Mouse (Mus musculus) cerebellum, adult 2 months (tissue): ENCODE data around the gene Meioc. TPM values are rescaled to one million over a fixed set of nuclear protein-coding genes. Genes with fewer than 3 reads are reported as not detected.

Source experiments
- DNase-seq, 2 experiments: peaks; one replicate each; pipeline ENCODE4 v3.0.0; 2021
- H3K27ac ChIP-seq: fragments of 200-500 bp; 2 replicates; pipeline ENCODE4 v1.5.1; 2012; ENCODE audit warnings: low read length, control low read depth, inconsistent platforms; ENCODE audit not compliant: insufficient read depth
- H3K27me3 ChIP-seq: fragments of 200-500 bp; 2 replicates; pipeline ENCODE4 v1.6.1; 2012; ENCODE audit warnings: inconsistent platforms, mild to moderate bottlenecking, low read length, moderate library complexity; ENCODE audit not compliant: control insufficient read depth, insufficient read depth
- H3K4me1 ChIP-seq: fragments of 200-500 bp; 2 replicates; pipeline ENCODE4 v1.6.1; 2011; ENCODE audit warnings: low read length; ENCODE audit not compliant: control insufficient read depth, insufficient read depth
- H3K4me3 ChIP-seq: fragments of 200-500 bp; replicated peaks from 2 replicates; pipeline ENCODE3; 2011; ENCODE audit warnings: mild to moderate bottlenecking, low read depth, low read length, control low read depth; ENCODE audit not compliant: insufficient read depth
- CTCF ChIP-seq: fragments of 200-500 bp; IDR thresholded peaks from 2 replicates; pipeline ENCODE4 v1.5.1; 2011; ENCODE audit warnings: low read depth, mild to moderate bottlenecking, control low read depth, low read length, moderate library complexity, borderline replicate concordance; ENCODE audit not compliant: insufficient read depth
- POLR2A ChIP-seq: fragments of 200-500 bp; IDR thresholded peaks from 2 replicates; pipeline ENCODE4 v1.6.1; 2011; ENCODE audit warnings: low read length, control low read depth, borderline replicate concordance; ENCODE audit not compliant: insufficient read depth
- WGBS: fragments of 180-500 bp; shearing (Covaris S2); methylation state at CpG from one replicate; pipeline ENCODE4 v1.1.7; 2018; 5-methylcytosine and 5-hydroxymethylcytosine counted together
- polyA plus RNA-seq: library from polyadenylated mRNA; depleted of rRNA; stranded (reverse); fragments of >200 nt; gene quantifications from 2 replicates; pipeline ENCODE4 v1.2.3, GENCODE M21; 2012

The Meioc gene
- polyA plus RNA-seq, 1 experiment = not detected

- no peak for DNase-seq
- H3K4me1 ChIP-seq = no peaks in the 10 kb centered on the region
- H3K27me3 ChIP-seq = no peaks in the 10 kb centered on the region
- no peak overlapping the region for H3K27ac ChIP-seq
- TF ChIP-seq CTCF = no peak
- no peak for TF ChIP-seq POLR2A
- H3K4me3 ChIP-seq = no peak overlapping the region
- WGBS = 32% methylated on average over 5 of the region's 5 CpGs
These were observed 32.3 kb upstream of the Meioc start for GRCm38 (mm10) chr11:102631203-102631602.

- Histone ChIP-seq H3K4me1 (no peaks in the 10 kb centered on the region), H3K27me3 (no peaks in the 10 kb centered on the region), H3K4me3 (no peak overlapping the region), H3K27ac (no peak overlapping the region)
- 31% methylated on average over 12 of the region's 13 CpGs for WGBS
- no peak for DNase-seq
- no peak for TF ChIP-seq CTCF
- no peak for TF ChIP-seq POLR2A
These were observed 30.8 kb upstream of the Meioc start for GRCm38 (mm10) chr11:102632725-102633124.

- Histone ChIP-seq H3K27me3 (no peaks in the 10 kb centered on the region), H3K4me3 (peak overlapping the region; percentile 41), H3K4me1 (no peaks in the 10 kb centered on the region), H3K27ac (no peak overlapping the region)
- WGBS = 29% methylated on average over 9 of the region's 9 CpGs
- DNase-seq = no peak
- TF ChIP-seq POLR2A (no peak), CTCF (no peak)
These were observed 30.1 kb upstream of the Meioc start for GRCm38 (mm10) chr11:102633379-102633778.

GRCm38 (mm10) chr11:102636887-102637286 lies 26.6 kb upstream of the Meioc start:
- TF ChIP-seq POLR2A (no peak), CTCF (no peak)
- no peak for DNase-seq
- WGBS = 14% methylated on average over 12 of the region's 12 CpGs
- no peak overlapping the region for H3K27ac ChIP-seq
- no peaks in the 10 kb centered on the region; the same call in 1 of the 2 replicates for H3K27me3 ChIP-seq
- H3K4me1 ChIP-seq = no peaks in the 10 kb centered on the region
- no peak overlapping the region for H3K4me3 ChIP-seq

GRCm38 (mm10) chr11:102643891-102644382 lies 19.6 kb upstream of the Meioc start:
- 78% methylated on average over 10 of the region's 10 CpGs for WGBS
- DNase-seq = no peak
- Histone ChIP-seq H3K4me1 (no peaks in the 10 kb centered on the region), H3K27ac (no peak overlapping the region), H3K4me3 (no peak overlapping the region), H3K27me3 (no peaks in the 10 kb centered on the region; the same call in 1 of the 2 replicates)
- TF ChIP-seq CTCF (no peak), POLR2A (no peak)

- H3K27ac ChIP-seq = no peak overlapping the region
- no peaks in the 10 kb centered on the region for H3K4me1 ChIP-seq
- DNase-seq = no peak
- TF ChIP-seq CTCF (no peak), POLR2A (no peak)
- no peaks in the 10 kb centered on the region for H3K27me3 ChIP-seq
- no peak overlapping the region for H3K4me3 ChIP-seq
- 65% methylated on average over 13 of the region's 13 CpGs for WGBS
These were observed 17.3 kb upstream of the Meioc start for GRCm38 (mm10) chr11:102646226-102646625.

- no peaks in the 10 kb centered on the region for H3K4me1 ChIP-seq
- no peak overlapping the region for H3K27ac ChIP-seq
- 78% methylated on average over 12 of the region's 12 CpGs for WGBS
- no peaks in the 10 kb centered on the region for H3K27me3 ChIP-seq
- H3K4me3 ChIP-seq = no peak overlapping the region
- TF ChIP-seq POLR2A (no peak), CTCF (no peak)
- no peak for DNase-seq
These were observed 15.6 kb upstream of the Meioc start for GRCm38 (mm10) chr11:102647885-102648284.

- TF ChIP-seq CTCF (peak; percentile 88), POLR2A (no peak)
- no peak overlapping the region for H3K4me3 ChIP-seq
- DNase-seq = peak; percentile 61 to 74
- H3K27me3 ChIP-seq = no peaks in the 10 kb centered on the region
- 3% methylated on average over 9 of the region's 9 CpGs for WGBS
- no peaks in the 10 kb centered on the region for H3K4me1 ChIP-seq
- no peak overlapping the region for H3K27ac ChIP-seq
These were observed 12.1 kb upstream of the Meioc start for GRCm38 (mm10) chr11:102651381-102651780.

GRCm38 (mm10) chr11:102652844-102653243 lies 10.7 kb upstream of the Meioc start:
- Histone ChIP-seq H3K4me1 (no peaks in the 10 kb centered on the region), H3K4me3 (no peak overlapping the region), H3K27me3 (no peaks in the 10 kb centered on the region), H3K27ac (no peak overlapping the region)
- 78% methylated on average over 3 of the region's 3 CpGs for WGBS
- DNase-seq = no peak
- TF ChIP-seq POLR2A = no peak
- 0 out of 2 replicates have a peak, but pooled peaks have one; percentile 15 for TF ChIP-seq CTCF
